Mouse (Mus musculus) heart, embryonic 11.5 days (tissue): ENCODE measurements around the gene Krt10. TPM values are rescaled to one million over a fixed set of nuclear protein-coding genes. Genes with fewer than 3 reads are reported as not detected.

ENCODE experiments used
- ATAC-seq: fragments of 200-750 bp; cut with Nextera tagmentation; replicated peaks from 2 replicates; pipeline ENCODE4 v1.8.0; 2017; ENCODE audit warnings: moderate library complexity; ENCODE audit not compliant: insufficient number of reproducible peaks, low FRiP score, low TSS enrichment
- H3K27ac ChIP-seq: fragments of 300-500 bp; sonication (generic); 2 replicates; pipeline ENCODE4 v1.5.1; 2014; ENCODE audit warnings: mild to moderate bottlenecking, low read depth, low read length
- H3K27me3 ChIP-seq: fragments of 300-500 bp; sonication (generic); 2 replicates; pipeline ENCODE4 v1.6.1; 2014; ENCODE audit warnings: mild to moderate bottlenecking, low read length, mixed read lengths; ENCODE audit not compliant: control insufficient read depth, insufficient read depth
- H3K36me3 ChIP-seq: fragments of 300-500 bp; sonication (generic); 2 replicates; pipeline ENCODE4 v1.6.1; 2014; ENCODE audit warnings: mild to moderate bottlenecking, low read length, moderate library complexity, mixed read lengths; ENCODE audit not compliant: control insufficient read depth, insufficient read depth
- H3K4me1 ChIP-seq: fragments of 300-500 bp; sonication (generic); 2 replicates; pipeline ENCODE4 v1.6.1; 2014; ENCODE audit warnings: low read length; ENCODE audit not compliant: control insufficient read depth, insufficient read depth
- H3K4me2 ChIP-seq: fragments of 300-500 bp; sonication (generic); 2 replicates; pipeline ENCODE4 v1.6.1; 2014; ENCODE audit warnings: mild to moderate bottlenecking, moderate library complexity
- H3K4me3 ChIP-seq: fragments of 300-500 bp; sonication (generic); 2 replicates; pipeline ENCODE4 v1.5.1; 2014; ENCODE audit warnings: low read depth, low read length
- H3K9ac ChIP-seq: fragments of 300-500 bp; sonication (generic); 2 replicates; pipeline ENCODE4 v1.6.1; 2014; ENCODE audit warnings: mild to moderate bottlenecking, low read depth, low read length, moderate library complexity
- H3K9me3 ChIP-seq: fragments of 300-500 bp; sonication (generic); replicated peaks from 2 replicates; pipeline ENCODE4 v1.6.1; 2016; ENCODE audit warnings: low read length; ENCODE audit not compliant: control insufficient read depth
- WGBS: fragments of 180-500 bp; shearing (Covaris S2); extraction: QIAGEN DNeasy Blood & Tissue Kit; methylation state at CpG from one replicate; pipeline ENCODE4 v1.1.7; 2014; ENCODE audit not compliant: insufficient replicate concordance; 5-methylcytosine and 5-hydroxymethylcytosine counted together
- polyA plus RNA-seq: library from polyadenylated mRNA; unstranded; fragments of >200 nt; fragmentation: Nextera tagmentation; extraction: Ambion mirVana; gene quantifications from 2 replicates; pipeline ENCODE4 v1.2.1, GENCODE M21; 2014

Gene Krt10
- polyA plus RNA-seq, result 12.9 and 14.9 TPM in 2 replicates

DNA sequence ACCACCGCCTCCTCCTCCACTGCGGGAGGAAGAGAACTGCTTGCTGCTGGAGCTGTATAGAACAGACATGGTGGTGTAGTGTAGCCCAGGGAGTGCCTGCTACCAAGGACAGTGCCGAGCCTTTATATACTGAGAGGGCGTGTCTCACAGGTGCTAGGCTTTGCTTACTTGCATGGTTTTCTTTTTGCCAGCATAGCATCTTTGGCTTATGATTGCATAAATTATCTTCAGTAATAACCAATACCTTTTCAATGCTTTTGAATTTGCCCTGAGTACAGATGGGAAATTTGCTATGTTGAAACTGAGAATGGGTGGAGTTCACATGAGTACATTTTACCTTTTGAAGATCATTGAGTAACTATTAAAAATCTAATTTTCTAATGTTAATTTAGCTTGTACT is at the start of gene Krt10:
Krt10 (minus strand) TSS at position 101 of the 400 bp plus-strand sequence.
- no peaks in the 10 kb centered on the region for H3K4me1 ChIP-seq
- no peak within 1 kb of the TSS for H3K9ac ChIP-seq
- H3K4me3 ChIP-seq, result no peak within 1 kb of the TSS
- no peak within 1 kb of the TSS for H3K27ac ChIP-seq
- H3K36me3 ChIP-seq, result no peaks in the 10 kb centered on the region
- no peaks in the 10 kb centered on the region for H3K9me3 ChIP-seq
- no peak within 1 kb of the TSS for H3K4me2 ChIP-seq
- no peak for ATAC-seq
- no peaks in the 10 kb centered on the region for H3K27me3 ChIP-seq
- WGBS, result 69% methylated on average over 4 of the region's 4 CpGs

DNA sequence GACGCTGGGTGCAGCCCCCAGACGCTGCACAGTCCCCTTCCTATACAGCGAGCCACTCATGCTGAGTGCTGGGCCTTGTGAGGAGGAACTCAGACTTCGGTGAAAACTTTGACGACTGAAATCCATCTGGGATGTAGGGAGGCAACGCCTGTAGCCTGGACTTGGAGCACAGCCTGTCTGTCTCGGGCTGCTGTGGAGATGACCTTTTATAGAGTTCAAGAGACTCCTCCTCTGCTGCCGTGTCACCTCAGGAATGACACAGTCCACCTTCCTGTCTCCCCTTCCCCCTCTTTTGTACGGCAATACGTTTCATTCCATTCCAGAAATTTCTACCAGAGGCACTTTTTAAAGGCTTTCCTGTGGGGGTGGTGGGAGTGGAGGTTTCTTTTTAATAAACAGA is 48.8 kb upstream of the Krt10 start, which contains the start of gene Krt20:
Krt20 (minus strand) TSS at position 179 of the 400 bp plus-strand sequence.
- Histone ChIP-seq H3K27ac (no peak within 1 kb of the TSS), H3K4me1 (no peaks in the 10 kb centered on the region), H3K4me2 (peak within 1 kb of the TSS; percentile 25; the same call in 1 of the 2 replicates), H3K4me3 (no peak within 1 kb of the TSS), H3K9me3 (no peaks in the 10 kb centered on the region), H3K27me3 (no peaks in the 10 kb centered on the region), H3K9ac (no peak within 1 kb of the TSS), H3K36me3 (no peaks in the 10 kb centered on the region)
- ATAC-seq, result no peak
- WGBS, result 21% methylated on average over 10 of the region's 10 CpGs

DNA sequence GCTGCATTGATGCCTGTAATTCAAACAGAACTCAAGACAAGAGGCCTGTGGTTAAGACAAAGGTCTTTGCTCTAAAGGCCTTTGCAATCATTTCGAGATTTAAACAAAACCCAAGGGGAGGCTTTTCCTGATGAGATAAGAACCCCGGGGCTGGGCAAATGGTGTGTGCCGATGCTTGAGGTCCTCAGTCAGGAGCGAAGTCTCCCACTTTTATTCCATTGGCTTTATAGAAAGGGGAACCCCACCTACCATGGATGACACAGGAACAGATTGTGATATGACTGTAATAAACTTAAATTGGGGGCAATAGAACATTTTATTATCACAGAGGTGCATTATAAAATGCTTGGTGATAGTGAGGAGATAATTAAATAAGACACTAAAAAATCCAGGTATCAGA is 47.5 kb upstream of the Krt10 start:
- no peak overlapping the region for H3K4me3 ChIP-seq
- no peaks in the 10 kb centered on the region for H3K9me3 ChIP-seq
- H3K27ac ChIP-seq, result no peak overlapping the region
- WGBS, result 45% methylated on average over 4 of the region's 4 CpGs
- H3K9ac ChIP-seq, result no peak overlapping the region
- no peaks in the 10 kb centered on the region for H3K4me1 ChIP-seq
- no peak for ATAC-seq
- H3K4me2 ChIP-seq, result no peak overlapping the region
- H3K36me3 ChIP-seq, result no peaks in the 10 kb centered on the region
- H3K27me3 ChIP-seq, result no peaks in the 10 kb centered on the region

DNA sequence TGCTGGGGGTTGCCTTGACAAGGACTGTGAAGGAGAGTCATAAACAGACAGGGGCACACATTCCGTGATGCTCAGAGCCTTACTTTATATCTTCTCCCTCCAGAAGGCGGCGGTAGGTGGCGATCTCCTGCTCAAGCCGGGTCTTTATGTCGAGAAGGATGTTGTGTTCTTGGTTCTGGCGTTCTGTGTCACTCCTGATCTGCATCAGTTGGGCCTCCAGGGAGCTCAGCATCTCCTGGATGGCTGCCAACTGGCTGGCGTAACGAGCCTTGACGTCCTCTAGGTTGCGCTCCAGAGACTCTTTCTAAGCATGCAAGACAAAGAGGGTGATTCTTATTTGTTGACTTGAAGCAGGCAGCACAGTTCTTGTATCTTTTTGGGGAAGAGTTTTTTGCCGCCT is 41.5 kb upstream of the Krt10 start:
- Histone ChIP-seq H3K4me2 (no peak overlapping the region), H3K27ac (no peak overlapping the region), H3K9me3 (no peaks in the 10 kb centered on the region), H3K4me1 (no peaks in the 10 kb centered on the region), H3K27me3 (no peaks in the 10 kb centered on the region), H3K9ac (no peak overlapping the region), H3K36me3 (no peaks in the 10 kb centered on the region), H3K4me3 (no peak overlapping the region)
- ATAC-seq, result no peak
- WGBS, result 48% methylated on average over 12 of the region's 12 CpGs

DNA sequence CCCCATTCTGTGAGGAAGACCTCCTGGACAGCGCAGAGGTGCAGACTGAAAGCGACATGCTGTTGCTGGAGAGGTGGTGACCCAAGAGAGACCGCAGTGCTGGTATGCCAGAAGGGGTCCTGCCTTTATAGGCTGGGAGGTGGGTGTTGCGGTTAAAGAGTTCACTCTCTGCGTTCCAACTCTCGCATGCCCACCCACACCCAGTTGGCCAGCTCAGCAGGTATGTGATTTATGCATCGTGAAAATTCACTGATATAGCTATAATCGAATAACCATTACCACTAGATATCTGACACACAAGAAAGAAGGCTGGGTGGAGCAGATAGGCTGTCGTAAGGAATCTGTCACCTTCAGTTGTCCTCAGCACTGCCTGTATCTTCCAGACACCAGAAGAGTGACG is 33.0 kb upstream of the Krt10 start, which contains the start of gene Krt12:
Krt12 (minus strand) TSS at position 101 of the 400 bp plus-strand sequence.
- no peak within 1 kb of the TSS for H3K9ac ChIP-seq
- H3K4me3 ChIP-seq, result no peak within 1 kb of the TSS
- no peak within 1 kb of the TSS for H3K27ac ChIP-seq
- 72% methylated on average over 10 of the region's 10 CpGs for WGBS
- no peak for ATAC-seq
- no peaks in the 10 kb centered on the region for H3K4me1 ChIP-seq
- no peaks in the 10 kb centered on the region for H3K27me3 ChIP-seq
- no peaks in the 10 kb centered on the region for H3K9me3 ChIP-seq
- H3K36me3 ChIP-seq, result no peaks in the 10 kb centered on the region
- H3K4me2 ChIP-seq, result no peak within 1 kb of the TSS

DNA sequence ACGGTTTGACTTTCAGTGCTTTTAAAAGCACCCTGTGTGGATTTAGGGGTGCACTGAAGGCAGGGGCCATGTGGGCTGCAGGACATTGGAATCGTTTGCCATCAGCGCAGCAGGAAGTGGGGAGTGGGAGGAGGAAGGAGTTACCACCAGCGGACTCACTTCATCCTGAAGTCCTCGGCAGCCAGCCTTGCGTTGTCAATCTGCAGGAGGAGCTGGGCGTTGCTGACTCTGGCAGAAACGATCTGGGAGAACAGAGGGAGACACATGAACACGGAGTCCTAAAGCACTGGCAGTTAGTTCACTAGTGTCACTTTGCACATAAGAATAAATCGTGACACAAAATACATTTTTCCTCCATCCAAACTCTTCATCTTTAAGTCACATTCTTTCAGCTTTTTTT is 31.4 kb upstream of the Krt10 start:
- Histone ChIP-seq H3K27me3 (no peaks in the 10 kb centered on the region), H3K9ac (no peak overlapping the region), H3K4me2 (no peak overlapping the region), H3K9me3 (no peaks in the 10 kb centered on the region), H3K4me1 (no peaks in the 10 kb centered on the region), H3K4me3 (no peak overlapping the region), H3K27ac (no peak overlapping the region), H3K36me3 (no peaks in the 10 kb centered on the region)
- ATAC-seq, result no peak
- 40% methylated on average over 10 of the region's 10 CpGs for WGBS

DNA sequence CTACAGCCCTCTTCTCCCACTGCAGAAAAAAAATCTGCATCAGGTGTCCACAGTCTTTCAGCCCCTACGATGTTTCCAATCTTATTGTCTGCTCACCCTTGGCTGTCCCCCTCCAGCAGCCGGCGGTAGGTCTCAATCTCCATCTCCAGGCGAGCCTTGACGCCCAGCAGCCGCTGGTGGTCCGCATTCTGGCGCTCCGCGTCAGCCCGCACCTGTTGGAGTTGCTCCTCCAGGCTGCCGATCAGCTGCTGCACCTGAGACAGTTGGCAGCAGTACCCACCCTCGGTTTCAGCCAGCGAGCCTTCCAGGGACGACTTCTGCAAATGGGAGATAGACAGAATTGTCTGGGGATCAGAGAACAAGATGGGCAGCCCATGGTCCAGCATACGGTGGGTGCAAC is 28.7 kb upstream of the Krt10 start:
- H3K4me2 ChIP-seq, result no peak overlapping the region
- ATAC-seq, result no peak
- H3K9ac ChIP-seq, result no peak overlapping the region

DNA sequence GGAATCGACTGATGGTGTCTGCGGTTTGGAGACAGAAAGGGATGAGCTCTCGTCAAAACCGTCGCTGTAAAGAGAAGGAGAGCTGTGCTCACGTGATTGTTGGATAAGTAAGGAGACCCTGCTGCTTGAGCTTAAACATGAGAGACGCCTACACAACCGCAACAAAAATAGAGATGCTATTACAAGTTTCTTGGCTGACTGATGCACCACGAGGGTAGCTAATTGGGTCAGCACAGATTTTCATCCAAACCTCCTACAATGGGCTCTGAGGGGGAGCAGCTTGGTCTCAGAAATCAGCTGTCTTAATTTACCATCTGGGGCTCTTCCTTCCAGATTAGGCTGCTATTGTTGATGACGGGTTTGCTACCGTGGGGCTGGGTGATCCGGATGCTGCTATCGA is 27.7 kb upstream of the Krt10 start:
- Histone ChIP-seq H3K4me1 (no peaks in the 10 kb centered on the region), H3K9ac (no peak overlapping the region), H3K36me3 (no peaks in the 10 kb centered on the region), H3K27ac (no peak overlapping the region), H3K9me3 (no peaks in the 10 kb centered on the region), H3K4me2 (no peak overlapping the region), H3K27me3 (peaks cover 4% of the 10 kb centered on the region; the same call in 1 of the 2 replicates), H3K4me3 (no peak overlapping the region)
- WGBS, result 81% methylated on average over 13 of the region's 13 CpGs
- no peak for ATAC-seq

More for the DNA sequence above, 28.7 kb upstream of the Krt10 start:
- no peak overlapping the region for H3K4me3 ChIP-seq
- no peak overlapping the region for H3K27ac ChIP-seq
- peaks cover 4% of the 10 kb centered on the region; the same call in 1 of the 2 replicates for H3K27me3 ChIP-seq
- H3K9me3 ChIP-seq, result no peaks in the 10 kb centered on the region
- H3K36me3 ChIP-seq, result no peaks in the 10 kb centered on the region
- 58% methylated on average over 16 of the region's 16 CpGs for WGBS
- H3K4me1 ChIP-seq, result no peaks in the 10 kb centered on the region

DNA sequence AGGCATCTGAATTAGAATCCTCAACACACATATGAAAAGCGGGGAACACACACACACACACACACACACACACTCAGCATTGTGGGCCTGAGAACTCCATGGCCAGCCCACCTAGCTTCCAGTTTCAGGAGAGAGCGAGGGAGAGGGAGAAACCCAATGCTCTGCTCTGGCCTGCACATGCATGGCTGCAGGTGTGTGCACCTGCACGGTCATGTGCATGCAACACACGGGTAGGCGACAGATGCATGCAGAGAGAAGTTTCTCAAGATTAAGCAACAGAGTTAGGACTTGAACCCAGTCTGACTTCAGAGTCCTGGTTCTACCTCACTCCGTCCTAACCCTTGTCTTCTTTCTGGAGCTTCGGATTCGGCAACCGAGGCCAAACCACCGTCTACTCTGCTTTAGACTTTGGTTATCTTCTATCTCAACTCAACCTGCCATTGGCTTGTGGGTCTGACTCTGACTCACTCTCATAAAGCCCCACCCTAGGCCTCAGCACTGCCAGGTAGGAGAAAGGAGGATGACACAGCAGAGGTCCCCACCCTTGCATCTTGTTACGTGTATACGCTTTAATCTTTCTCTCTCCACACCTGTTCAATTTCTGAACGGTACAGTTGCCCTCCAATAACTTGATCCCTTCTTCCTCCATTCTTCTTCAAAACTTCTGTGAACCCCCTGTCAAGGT is 25.4 kb upstream of the Krt10 start:
- 81% methylated on average over 13 of the region's 13 CpGs for WGBS
- H3K9me3 ChIP-seq, result no peaks in the 10 kb centered on the region
- no peak overlapping the region for H3K9ac ChIP-seq
- no peaks in the 10 kb centered on the region for H3K36me3 ChIP-seq
- H3K27me3 ChIP-seq, result peaks cover 4% of the 10 kb centered on the region; the same call in 1 of the 2 replicates
- no peak overlapping the region for H3K27ac ChIP-seq
- H3K4me2 ChIP-seq, result no peak overlapping the region
- no peak overlapping the region for H3K4me3 ChIP-seq
- no peaks in the 10 kb centered on the region for H3K4me1 ChIP-seq
- no peak for ATAC-seq
